Mouse (Mus musculus): ENCODE data around the gene Olfml2a. TPM values are rescaled to one million over a fixed set of nuclear protein-coding genes. Genes with fewer than 3 reads are reported as not detected.

Olfml2a gene
- total RNA-seq (2017): not detected in 3 replicates

DNA sequence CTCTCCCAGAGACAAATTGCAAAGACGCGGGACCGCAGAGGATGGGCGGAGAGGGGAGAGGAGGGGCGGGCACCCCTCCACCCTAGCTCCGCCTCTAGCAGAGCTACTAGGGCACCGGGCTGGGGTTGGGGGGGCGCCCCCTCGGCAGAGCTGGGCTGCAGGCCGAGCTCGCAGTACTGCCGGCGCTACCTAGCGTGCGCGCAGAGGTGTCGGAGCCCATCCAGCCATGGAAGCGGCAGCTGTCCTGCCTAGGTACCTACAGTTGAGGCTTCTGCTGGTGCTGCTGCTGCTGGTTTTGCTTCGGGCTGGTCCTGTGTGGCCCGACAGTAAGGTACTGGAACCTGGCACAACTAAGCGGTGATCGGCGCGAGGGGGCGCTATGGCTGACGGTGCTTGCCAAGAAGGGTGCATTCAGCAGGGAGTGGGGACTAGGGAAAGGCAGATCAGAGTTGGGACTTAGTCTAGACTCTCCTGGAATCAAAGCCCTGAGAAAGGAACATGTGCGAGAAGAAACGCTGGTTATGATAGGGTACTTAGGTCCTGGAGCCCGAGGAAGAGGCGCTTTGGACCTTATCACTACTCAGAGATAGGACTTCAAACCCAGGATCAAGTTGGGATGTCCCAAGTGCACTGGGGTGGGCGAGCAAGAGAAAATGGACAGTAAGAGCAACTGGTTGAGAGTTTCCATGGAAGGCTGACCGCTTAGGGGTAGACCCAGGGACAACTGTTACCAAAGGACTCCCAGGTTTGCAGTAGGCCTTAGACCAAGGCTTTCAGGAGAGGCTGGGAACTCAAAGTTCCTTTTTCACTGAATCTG is at the start of gene Olfml2a:
Olfml2a (plus strand) TSS at position 128 of the 817 bp plus-strand sequence.
- ATAC-seq (replicated peaks; ENCODE audit: insufficient number of reproducible peaks, low FRiP score, low TSS enrichment, poor library complexity, severe bottlenecking): peak; percentile 45; the same call in 1 of the 2 replicates

DNA sequence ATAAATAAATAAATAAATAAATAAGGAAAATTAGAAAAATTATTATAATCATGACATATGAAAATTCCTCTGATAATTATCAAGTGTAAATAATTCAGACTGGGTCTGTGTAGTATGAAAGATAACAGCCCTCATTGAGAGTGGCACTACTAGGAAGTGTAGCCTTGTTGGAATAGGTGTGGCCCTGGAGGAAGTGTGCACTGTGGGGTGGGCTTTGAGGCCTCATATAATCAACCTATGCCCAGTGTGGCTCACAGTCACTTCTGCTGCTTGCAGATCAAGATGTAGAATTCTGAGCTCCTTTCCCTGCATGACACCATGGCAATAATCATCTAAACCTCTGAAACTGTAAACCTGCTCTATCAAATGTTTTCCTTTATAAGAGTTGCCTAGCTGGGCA is 28.9 kb upstream of the Olfml2a start:
- no peak for ATAC-seq (replicated peaks; ENCODE audit: insufficient number of reproducible peaks, low FRiP score, low TSS enrichment, poor library complexity, severe bottlenecking)

DNA sequence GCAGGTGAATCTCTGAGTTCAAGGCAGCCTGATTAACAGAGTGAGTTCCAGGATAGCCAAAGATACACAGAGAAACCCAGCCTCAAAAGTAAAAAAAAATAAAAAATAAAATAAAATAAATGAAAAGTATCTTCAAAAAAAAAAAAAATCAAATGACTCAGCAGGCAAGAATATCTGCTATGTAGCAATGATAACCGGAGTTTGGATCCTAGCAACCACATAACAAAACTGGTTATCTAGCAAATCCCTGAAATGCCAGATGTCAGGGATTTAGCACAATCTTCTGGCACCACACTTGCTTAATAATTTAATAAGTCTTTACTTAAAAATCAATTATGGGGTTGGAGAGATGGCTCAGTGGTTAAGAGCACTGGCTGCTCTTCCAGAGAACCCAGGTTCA is 27.5 kb upstream of the Olfml2a start:
- no peak for ATAC-seq (replicated peaks; ENCODE audit: insufficient number of reproducible peaks, low FRiP score, low TSS enrichment, poor library complexity, severe bottlenecking)

DNA sequence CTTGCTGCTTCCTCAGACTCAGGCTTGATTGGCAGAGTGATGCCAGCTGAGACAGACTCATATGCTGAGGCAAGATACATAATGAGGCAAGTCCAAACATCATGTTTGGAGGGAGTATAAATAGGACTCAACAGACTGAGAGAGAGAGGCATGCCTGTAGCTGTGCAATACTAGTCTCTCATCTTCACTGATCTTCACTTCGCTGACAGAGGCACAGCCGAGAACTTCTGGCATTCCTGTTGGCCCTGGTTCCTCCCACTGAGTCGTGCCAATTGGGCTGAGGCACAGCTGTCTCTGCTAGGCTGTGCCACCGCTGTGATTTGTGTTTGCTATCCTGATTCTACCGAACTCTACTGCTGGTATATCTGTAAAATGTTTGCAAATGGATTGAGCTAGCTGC is 25.7 kb upstream of the Olfml2a start:
- no peak for ATAC-seq (replicated peaks; ENCODE audit: insufficient number of reproducible peaks, low FRiP score, low TSS enrichment, poor library complexity, severe bottlenecking)

DNA sequence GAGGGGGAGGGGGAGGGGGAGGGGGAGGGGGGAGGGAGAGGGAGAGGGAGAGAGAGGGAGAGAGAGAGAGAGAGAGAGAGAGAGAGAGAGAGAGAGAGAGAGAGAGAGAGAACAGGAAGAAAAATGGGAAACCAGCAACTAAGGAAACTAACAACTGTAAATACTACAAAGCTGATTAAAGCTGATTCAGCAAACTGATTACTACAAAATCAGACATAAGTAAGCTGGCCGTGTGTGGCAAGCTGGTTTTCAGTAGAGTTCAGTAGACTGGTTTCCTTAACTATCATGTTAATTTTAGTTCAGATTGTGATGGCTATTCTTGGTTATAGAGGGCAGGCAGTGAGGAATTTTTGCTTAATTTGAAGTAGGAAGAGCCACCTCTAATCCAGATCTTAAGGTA is 23.2 kb upstream of the Olfml2a start:
- no peak for ATAC-seq (replicated peaks; ENCODE audit: insufficient number of reproducible peaks, low FRiP score, low TSS enrichment, poor library complexity, severe bottlenecking)

DNA sequence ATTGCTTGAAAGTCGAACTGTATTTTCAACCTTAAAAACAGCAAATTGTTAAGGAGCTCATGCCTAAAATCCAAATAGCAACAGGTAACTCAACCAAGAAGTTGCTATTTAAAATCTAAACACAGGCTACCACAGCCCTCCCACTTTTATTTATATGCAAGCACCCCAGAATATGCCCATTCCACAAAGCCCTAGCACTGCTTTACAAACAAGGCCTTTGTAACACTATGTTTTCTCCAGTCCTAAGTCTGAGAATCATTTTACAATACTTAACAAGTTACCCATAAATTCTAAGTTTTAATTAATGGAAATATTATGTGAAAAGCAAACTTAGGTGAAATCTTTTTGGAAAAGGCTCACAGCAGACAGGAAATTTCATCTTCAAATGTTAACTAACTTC is 17.3 kb upstream of the Olfml2a start:
- no peak for ATAC-seq (replicated peaks; ENCODE audit: insufficient number of reproducible peaks, low FRiP score, low TSS enrichment, poor library complexity, severe bottlenecking)

DNA sequence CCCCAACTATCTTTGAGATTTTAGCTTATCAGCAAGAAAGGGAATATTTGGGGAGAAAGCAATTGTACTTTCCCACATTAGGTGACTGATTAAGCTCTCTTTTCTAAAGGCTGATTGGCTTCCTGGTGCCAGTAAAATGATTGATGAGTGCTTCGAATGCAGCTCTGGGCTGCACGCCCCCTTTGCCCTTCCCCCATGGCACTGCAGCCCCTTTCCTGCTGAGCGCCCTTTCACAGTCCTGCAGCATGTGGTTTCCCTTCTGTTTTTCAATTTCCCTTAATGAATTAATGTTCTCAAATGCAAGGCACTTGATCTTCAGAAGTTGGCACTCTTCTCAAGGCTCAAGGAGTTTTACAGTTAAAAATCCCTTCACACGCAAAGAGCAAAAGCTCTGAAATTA is 16.8 kb upstream of the Olfml2a start:
- ATAC-seq (replicated peaks; ENCODE audit: insufficient number of reproducible peaks, low FRiP score, low TSS enrichment, poor library complexity, severe bottlenecking): no peak

DNA sequence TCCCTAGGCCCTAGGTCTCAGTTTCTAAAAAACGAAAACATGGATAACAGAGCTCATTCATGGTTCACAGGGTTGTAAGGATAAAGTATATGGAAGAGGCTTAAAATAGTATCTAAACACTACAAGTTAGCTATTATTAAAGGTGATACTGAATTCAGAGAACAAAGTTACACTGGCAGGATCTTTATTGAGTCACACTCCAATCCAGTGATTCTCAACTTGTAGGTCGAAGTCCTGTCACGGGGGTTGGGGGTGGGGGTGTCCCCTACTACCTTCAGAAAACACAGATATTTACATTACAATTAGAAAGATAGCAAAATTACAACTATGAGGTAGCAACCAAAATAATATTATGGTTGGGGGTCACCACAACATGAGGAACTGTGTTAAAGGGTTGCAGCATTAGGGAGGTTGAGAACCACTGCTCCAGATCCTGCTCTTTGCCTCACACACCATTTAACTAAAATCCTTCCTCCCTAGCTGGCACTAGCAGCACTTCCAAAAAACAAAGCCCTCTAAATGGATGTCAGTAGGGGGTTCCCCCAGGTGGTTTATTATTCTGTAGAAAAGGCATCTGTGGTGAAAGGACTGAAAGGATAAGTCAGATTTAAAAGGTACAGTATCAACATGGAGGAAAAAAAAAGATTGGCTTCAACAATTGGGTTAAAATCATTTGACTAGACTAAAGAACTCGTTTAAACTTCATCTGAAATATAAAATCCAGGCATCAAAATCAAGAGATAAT is 14.7 kb upstream of the Olfml2a start:
- no peak for ATAC-seq (replicated peaks; ENCODE audit: insufficient number of reproducible peaks, low FRiP score, low TSS enrichment, poor library complexity, severe bottlenecking)

DNA sequence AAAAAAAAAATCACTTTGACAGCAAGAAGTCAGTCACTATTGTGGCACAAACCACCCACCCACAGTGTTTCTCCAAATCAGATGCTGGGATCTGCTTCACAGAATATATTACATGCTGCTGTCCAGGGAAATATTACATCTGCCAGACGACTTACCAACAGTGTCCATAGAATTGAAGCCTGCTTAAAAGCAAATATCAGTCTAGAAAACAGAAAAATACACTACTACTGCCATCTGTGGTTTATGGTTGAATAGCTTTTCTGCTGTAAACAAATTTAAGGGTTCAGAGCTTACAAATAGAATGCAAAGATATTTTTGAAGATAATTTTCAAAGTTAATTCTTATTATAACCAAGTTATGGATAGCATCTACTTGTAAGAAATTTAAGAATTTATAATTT is 10.4 kb upstream of the Olfml2a start:
- no peak for ATAC-seq (replicated peaks; ENCODE audit: insufficient number of reproducible peaks, low FRiP score, low TSS enrichment, poor library complexity, severe bottlenecking)

DNA sequence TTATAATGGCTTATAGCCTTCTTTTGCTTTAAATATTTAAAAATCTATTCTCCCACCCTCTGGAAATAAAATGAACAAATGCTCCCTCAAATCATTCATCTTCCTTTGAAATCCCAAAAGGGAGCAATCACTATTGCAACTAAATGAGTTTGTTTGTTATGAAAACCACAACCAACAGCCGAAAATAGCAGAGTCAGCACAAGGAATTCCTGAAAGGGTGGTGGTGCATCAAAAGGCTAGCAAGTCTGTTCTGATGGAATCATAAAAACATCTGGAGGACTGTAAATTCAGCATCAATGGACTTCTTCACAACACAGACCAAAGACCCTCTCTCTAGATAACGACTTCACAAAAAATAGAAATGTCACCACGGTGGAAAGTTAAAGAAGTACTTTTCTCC is 8.3 kb upstream of the Olfml2a start:
- ATAC-seq (replicated peaks; ENCODE audit: insufficient number of reproducible peaks, low FRiP score, low TSS enrichment, poor library complexity, severe bottlenecking): no peak

DNA sequence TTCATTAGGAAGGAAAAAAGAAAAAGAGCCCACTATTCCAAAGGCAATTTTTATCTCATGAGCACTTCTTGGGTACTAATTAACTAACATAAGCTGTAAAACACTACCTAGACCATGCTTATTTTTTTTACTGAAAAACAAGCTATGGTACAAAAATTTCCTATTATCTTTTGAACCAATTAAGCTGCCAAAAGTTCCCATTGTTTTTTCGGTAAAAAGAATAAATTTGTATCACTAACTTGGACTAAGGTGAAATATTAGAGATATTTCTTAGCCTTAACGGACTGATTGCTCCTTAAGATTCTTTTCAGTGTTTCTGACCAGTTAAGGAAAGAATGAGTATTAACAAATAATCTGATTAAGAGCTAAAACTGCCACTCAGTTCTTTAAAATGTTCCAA is 7.9 kb upstream of the Olfml2a start:
- ATAC-seq (replicated peaks; ENCODE audit: insufficient number of reproducible peaks, low FRiP score, low TSS enrichment, poor library complexity, severe bottlenecking): no peak

DNA sequence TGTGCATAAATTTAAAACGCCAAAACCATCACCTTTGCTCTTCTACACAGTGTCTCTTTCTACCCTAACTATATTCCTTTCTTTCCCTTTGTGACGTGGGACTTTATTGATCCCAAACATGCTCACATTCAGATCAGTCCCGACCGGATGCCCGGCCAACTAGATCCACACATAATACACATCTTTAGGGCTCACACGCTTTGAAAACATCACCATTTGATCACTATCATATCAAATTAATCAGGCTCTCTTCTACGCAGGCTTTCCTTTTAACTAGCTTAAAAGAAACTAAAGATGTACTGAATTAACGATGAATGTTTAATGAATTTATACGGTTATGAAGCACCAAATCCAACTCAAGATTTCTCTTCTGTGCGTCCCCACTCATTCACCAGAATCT is 7.2 kb upstream of the Olfml2a start:
- no peak for ATAC-seq (replicated peaks; ENCODE audit: insufficient number of reproducible peaks, low FRiP score, low TSS enrichment, poor library complexity, severe bottlenecking)

DNA sequence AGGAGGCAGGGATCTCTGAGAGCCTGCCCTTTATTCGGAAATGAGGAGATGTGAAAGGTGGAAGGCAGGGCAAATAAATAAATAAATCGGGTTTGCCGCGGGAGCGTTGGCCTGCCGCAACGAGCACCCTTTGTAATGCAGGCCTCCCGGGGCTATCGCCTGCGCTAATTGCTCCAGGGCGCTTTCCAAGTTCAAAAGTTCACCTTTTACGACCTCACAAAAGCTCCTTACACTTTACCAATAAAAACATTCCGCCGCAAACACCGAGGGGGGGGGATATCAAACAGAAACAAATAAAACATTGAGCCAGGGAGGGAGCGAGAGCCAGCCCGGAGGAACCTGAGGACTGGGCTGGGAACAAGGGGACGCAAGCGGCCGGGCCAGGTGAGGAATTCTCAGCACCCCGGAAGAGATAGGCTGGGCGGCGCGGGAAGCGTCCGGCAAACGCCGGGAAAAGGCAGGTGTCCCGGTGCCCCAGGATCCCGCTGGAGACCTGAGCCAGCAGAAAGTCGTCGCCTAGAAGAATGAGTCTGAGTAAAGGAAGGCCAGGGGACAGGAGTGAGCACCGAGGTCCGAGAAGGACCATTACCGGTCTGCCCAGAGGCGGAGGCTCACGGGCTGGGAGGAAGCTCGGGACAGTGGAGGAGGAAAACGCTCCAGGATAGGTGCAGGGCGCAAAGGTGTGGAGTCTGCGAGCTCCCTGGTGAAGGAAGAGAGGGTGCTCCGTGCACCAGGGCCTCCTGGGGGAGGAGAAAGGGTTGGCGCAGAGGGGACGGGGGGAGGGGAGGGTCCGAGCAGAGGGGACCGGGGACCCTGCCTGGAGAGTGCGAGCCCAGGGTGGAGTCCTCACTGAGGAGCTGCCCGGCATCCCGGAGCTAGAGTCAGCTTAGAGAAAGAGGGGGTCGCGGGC is 6.4 kb upstream of the Olfml2a start:
- ATAC-seq (replicated peaks; ENCODE audit: insufficient number of reproducible peaks, low FRiP score, low TSS enrichment, poor library complexity, severe bottlenecking): no peak

DNA sequence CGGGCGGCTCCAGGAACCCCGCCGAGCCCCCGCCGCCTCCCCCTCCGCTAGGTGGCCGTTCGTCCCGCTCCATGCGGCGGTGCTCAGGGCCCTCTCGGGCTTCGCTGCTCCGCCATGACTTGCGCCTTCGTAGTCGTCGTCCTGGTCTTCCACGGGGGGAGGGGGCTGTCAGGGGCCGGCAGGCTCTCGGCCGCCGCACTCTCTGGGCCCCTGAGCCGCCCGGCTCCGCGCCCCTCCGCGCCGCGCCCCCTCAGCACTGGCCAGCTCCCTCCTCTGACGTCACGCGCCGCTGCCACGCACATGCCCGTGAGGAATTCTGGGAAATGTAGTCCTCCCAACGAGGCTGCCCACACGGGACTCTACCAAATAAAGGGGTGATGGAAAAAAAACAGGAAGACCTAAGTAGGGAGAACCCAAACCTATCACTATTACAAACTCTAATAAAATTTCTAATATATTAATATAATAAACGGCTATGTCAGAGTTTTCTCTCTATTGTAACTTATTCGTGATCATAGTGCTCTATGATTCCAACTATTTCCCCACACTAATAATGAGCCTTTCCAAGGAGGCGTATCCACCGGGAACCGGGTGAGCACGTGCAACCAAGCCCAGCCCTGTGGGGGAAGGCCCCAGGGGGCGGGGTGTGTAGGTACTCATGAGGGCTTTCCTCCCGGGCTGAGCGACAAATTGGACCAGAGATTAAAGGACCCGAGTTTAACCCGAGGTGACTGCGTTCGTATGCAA is 5.5 kb upstream of the Olfml2a start:
- peak; percentile 95 for ATAC-seq (replicated peaks; ENCODE audit: insufficient number of reproducible peaks, low FRiP score, low TSS enrichment, poor library complexity, severe bottlenecking)

DNA sequence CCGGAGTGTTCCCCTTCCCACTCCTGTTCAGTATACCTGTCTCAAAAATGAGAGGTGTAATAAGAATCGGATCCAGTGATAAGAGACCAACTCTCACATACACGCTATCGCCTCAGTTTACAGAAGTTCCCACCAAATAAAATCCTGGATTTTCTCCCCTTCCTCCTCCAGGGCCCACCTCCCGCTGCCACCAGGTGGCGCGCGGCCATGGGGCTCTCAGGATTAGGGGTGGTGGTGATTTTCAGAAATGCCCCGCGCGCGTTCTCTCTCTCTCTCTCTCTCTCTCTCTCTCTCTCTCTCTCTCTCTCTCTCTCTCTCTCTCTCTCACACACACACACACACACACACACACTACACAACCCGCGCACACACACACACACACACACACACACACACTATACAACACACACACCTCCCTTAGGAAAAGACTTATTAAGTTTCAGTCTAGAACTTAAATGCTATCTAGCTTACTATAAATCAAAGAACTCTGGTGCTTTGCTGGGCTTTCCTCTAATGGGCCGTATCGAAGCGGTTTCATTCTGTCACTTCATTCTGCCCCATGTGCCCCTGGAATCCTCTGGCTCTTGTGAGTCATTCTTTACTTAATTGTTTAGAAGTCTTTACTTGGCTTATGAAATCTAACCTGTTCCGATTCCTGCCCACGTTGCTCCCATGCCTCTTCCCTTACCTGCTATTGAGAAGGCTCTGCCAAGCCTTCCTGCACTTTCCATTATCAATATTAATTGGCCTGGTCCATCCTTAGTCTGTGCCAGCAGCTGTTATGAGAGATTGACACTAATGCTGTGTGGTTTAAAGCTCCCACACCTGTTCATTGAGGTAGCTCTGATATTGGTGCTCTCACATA is 4.4 kb upstream of the Olfml2a start, which contains the start of gene Nr6a1:
Nr6a1 (minus strand) TSS at position 574 of the 865 bp plus-strand sequence.
- ATAC-seq (replicated peaks; ENCODE audit: insufficient number of reproducible peaks, low FRiP score, low TSS enrichment, poor library complexity, severe bottlenecking): no peak

DNA sequence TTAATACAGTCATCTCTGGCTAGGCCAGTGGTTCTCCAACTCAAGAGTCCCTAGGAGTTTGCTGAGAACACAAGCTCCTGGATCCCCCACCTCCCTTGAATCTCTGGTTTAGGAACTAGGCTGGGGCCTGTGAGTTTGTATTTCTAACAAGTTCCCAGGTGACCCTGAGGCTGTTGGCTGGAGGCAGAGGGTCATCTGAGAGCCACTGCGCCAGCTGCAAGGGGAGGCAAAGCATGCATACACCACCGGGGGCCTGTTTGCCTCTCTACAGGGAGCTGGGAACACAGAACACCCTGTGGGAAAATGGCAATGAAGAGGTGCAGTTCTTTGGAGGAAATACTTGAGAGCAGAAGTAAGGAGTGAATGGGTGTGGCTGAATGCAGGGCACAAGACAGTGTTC is 1.5 kb upstream of the Olfml2a start:
- no peak for ATAC-seq (replicated peaks; ENCODE audit: insufficient number of reproducible peaks, low FRiP score, low TSS enrichment, poor library complexity, severe bottlenecking)

DNA sequence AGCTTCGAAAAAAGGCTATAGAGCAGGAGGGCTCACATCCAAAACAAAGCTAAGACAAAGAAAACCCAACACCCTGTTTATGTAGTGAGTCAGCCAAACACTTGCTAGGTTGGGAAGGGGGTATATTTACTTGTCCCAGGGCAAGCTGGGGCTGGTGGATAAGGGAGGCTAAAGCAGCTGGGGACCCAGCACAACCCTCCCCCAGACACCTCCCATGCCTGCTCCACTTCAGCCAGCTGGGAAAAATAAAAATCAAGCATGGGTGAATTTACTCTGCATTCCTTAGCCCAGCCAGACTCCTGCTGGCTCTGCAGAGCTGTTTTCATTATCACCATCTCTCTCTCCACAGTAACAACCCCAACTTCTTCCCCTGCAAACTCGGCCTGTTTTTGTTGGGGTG is 2.2 kb downstream of the Olfml2a start:
- ATAC-seq (replicated peaks; ENCODE audit: insufficient number of reproducible peaks, low FRiP score, low TSS enrichment, poor library complexity, severe bottlenecking): no peak

DNA sequence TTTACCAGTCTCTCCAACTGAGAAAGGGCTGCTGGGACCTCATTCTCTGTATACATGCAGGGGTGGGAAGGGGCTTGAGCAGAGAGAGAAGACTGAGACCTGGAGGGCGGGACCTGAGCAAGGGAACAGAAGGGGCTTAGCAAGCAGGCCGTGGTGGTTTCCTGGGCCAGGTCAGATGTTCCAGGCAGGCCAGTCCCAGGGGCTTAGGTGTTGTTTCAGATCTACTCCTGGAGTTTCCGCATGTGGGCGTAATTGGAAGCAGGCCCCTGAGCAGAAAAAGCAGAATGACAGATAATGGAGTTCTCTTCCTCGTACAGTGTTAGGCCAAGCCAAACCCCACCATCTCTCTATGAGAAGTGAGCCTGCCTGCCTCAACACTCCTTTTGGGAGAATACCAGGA is 3.2 kb downstream of the Olfml2a start:
- ATAC-seq (replicated peaks; ENCODE audit: insufficient number of reproducible peaks, low FRiP score, low TSS enrichment, poor library complexity, severe bottlenecking): no peak
